Mouse (Mus musculus) CH12.LX (cell line): ENCODE data around the gene Mllt3. TPM values are rescaled to one million over a fixed set of nuclear protein-coding genes. Genes with fewer than 3 reads are reported as not detected.

Experiments
- DNase-seq: peaks from one replicate; pipeline ENCODE4 v3.0.0-alpha.2; 2013; ENCODE audit errors: extremely low read depth
- H3K27ac ChIP-seq: 2 replicates; pipeline ENCODE4 v1.5.1; 2012; ENCODE audit warnings: low read depth, mild to moderate bottlenecking, control low read depth, moderate library complexity; ENCODE audit not compliant: insufficient read depth
- H3K27me3 ChIP-seq: replicated peaks from 2 replicates; pipeline ENCODE3; 2012; ENCODE audit warnings: inconsistent platforms
- H3K36me3 ChIP-seq, 2 experiments: replicated peaks in 1 of 2; 2 replicates each; pipeline versions ENCODE3 to v1.6.1; 2012; ENCODE audit warnings: inconsistent platforms in 1 of 2, low read length in 1 of 2, mild to moderate bottlenecking in 1 of 2, mixed read lengths in 1 of 2, moderate library complexity in 1 of 2; ENCODE audit not compliant: control insufficient read depth in 1 of 2, insufficient read depth in 1 of 2
- H3K4me1 ChIP-seq, 2 experiments: 2 replicates each; pipeline ENCODE4 v1.6.1; 2012; ENCODE audit warnings: inconsistent platforms in 1 of 2, moderate library complexity in 1 of 2; ENCODE audit not compliant: insufficient read depth in 2 of 2, control insufficient read depth in 1 of 2
- H3K4me2 ChIP-seq: 2 replicates; pipeline ENCODE4 v1.6.1; 2012; ENCODE audit warnings: low read depth, mild to moderate bottlenecking, control low read depth; ENCODE audit not compliant: poor library complexity, insufficient read depth, severe bottlenecking
- H3K4me3 ChIP-seq, 3 experiments: fragments of 150-350 bp in 1 of 3; sonication (generic) in 1 of 3; replicated peaks in 1 of 3; 2 replicates each; pipeline versions ENCODE3 to v1.5.1; 2011 to 2012; ENCODE audit warnings: low read depth in 2 of 3, low read length in 2 of 3, mild to moderate bottlenecking in 2 of 3, moderate library complexity in 2 of 3, control low read depth in 1 of 3, improper control_type of control experiment in 1 of 3, inconsistent platforms in 1 of 3, mixed read lengths in 1 of 3; ENCODE audit not compliant: poor library complexity in 1 of 3
- H3K79me2 ChIP-seq: replicated peaks from 2 replicates; pipeline ENCODE4 v1.6.1; 2012; ENCODE audit warnings: mild to moderate bottlenecking, moderate library complexity; ENCODE audit not compliant: control insufficient read depth, poor library complexity, insufficient read depth, severe bottlenecking; ENCODE audit errors: extremely low read depth
- H3K9ac ChIP-seq: 2 replicates; pipeline ENCODE4 v1.6.1; 2012; ENCODE audit warnings: low read depth, mild to moderate bottlenecking, control low read depth, moderate library complexity; ENCODE audit not compliant: insufficient read depth
- H3K9me3 ChIP-seq: replicated peaks from 2 replicates; pipeline ENCODE3; 2012; ENCODE audit warnings: low read length, inconsistent platforms, mixed read lengths
- CHD2 ChIP-seq: IDR thresholded peaks from 2 replicates; pipeline ENCODE4 v1.6.1; 2011; ENCODE audit warnings: low read length, improper control_type of control experiment
- CTCF ChIP-seq, 2 experiments: IDR thresholded peaks in 1 of 2; conservative IDR thresholded peaks in 1 of 2; 2 replicates each; pipeline ENCODE4 v1.5.1; 2011 to 2012; ENCODE audit warnings: low read depth in 2 of 2, low read length in 2 of 2, improper control_type of control experiment in 1 of 2, inconsistent platforms in 1 of 2, mild to moderate bottlenecking in 1 of 2, moderate library complexity in 1 of 2
- GABPA ChIP-seq: IDR thresholded peaks from 2 replicates; pipeline ENCODE4 v1.6.1; 2012; ENCODE audit warnings: low read depth, low read length, improper control_type of control experiment, inconsistent platforms; ENCODE audit not compliant: insufficient replicate concordance
- MAFK ChIP-seq: IDR thresholded peaks from 2 replicates; pipeline ENCODE4 v1.6.1; 2011; ENCODE audit warnings: low read length, improper control_type of control experiment; ENCODE audit not compliant: insufficient replicate concordance
- MEF2A ChIP-seq: IDR thresholded peaks from 2 replicates; pipeline ENCODE4 v1.6.1; 2014; ENCODE audit warnings: low read depth, mild to moderate bottlenecking, inconsistent platforms, low read length, improper control_type of control experiment, borderline replicate concordance
- POLR2A ChIP-seq: IDR thresholded peaks from 2 replicates; pipeline ENCODE4 v1.6.1; 2011; ENCODE audit warnings: low read depth, mild to moderate bottlenecking, improper control_type of control experiment, low read length
- POLR2AphosphoS2 ChIP-seq: IDR thresholded peaks from 2 replicates; pipeline ENCODE4 v1.6.1; 2011; ENCODE audit warnings: low read depth, low read length, improper control_type of control experiment
- RAD21 ChIP-seq: IDR thresholded peaks from 2 replicates; pipeline ENCODE4 v1.6.1; 2011; ENCODE audit warnings: low read depth, mild to moderate bottlenecking, low read length, improper control_type of control experiment, moderate library complexity
- SIN3A ChIP-seq: IDR thresholded peaks from 2 replicates; pipeline ENCODE4 v1.6.1; 2012; ENCODE audit warnings: low read length, improper control_type of control experiment, inconsistent platforms
- TCF12 ChIP-seq: IDR thresholded peaks from 2 replicates; pipeline ENCODE4 v1.6.1; 2014; ENCODE audit warnings: low read depth, mild to moderate bottlenecking, inconsistent platforms, low read length, improper control_type of control experiment
- UBTF ChIP-seq: IDR thresholded peaks from 2 replicates; pipeline ENCODE4 v1.6.1; 2012; ENCODE audit warnings: low read depth, mild to moderate bottlenecking, inconsistent platforms, low read length, improper control_type of control experiment, moderate library complexity
- USF2 ChIP-seq: conservative IDR thresholded peaks from 2 replicates; pipeline ENCODE4 v1.6.1; 2011; ENCODE audit warnings: low read depth, low read length, improper control_type of control experiment
- ZNF384 ChIP-seq: IDR thresholded peaks from 2 replicates; pipeline ENCODE4 v1.6.1; 2012; ENCODE audit warnings: low read depth, low read length, improper control_type of control experiment, inconsistent platforms
- dilution Hi-C: fragments of 300-500 bp; cut with MboI; formaldehyde crosslinking; loops from 2 replicates; pipeline ENCODE4 v1.14.3; 2020; ENCODE audit warnings: low sequenced_read_pairs; ENCODE audit not compliant: extremely low pct_unique_long_range_greater_than_20kb, extremely low pct_ligation_motif_present
- in situ Hi-C: fragments of 300-500 bp; cut with MboI; formaldehyde crosslinking; loops from 3 replicates; pipeline ENCODE4 v1.14.3; 2019; ENCODE audit warnings: low sequenced_read_pairs, low pct_ligation_motif_present, low pct_unique_long_range_greater_than_20kb, mixed read lengths
- polyA plus RNA-seq: library from polyadenylated mRNA; unstranded; fragments of >175 nt; gene quantifications from 2 replicates; pipeline ENCODE4 v1.2.1, GENCODE M21; 2012; ENCODE audit warnings: low read depth; ENCODE audit not compliant: insufficient read length
- total RNA-seq, 2 experiments: library from RNA; depleted of rRNA; stranded (reverse); fragments of 300-350 nt in 1 of 2; fragments of >200 nt in 1 of 2; gene quantifications; 2 replicates each; pipeline ENCODE4 v1.2.3; 2012 to 2014

The Mllt3 gene
- total and polyA plus RNA-seq, 3 experiments = 8.3 to 20.9 (median 10.1) TPM

GRCm38 (mm10) chr4:88020421-88020820 lies 12.7 kb downstream of the Mllt3 start:
- peaks cover 0 to 11% of the 10 kb centered on the region in 2 experiments; a peak in 2 of 4 replicates for H3K4me1 ChIP-seq
- dilution Hi-C loops (no loop called here), in situ Hi-C loops (loop anchor here (25.0 kb wide), 2 partner anchors 233 to 517 kb away; no protein-coding TSS in a partner anchor)
- TF ChIP-seq MEF2A (no peak), CTCF (conservative IDR thresholded peaks at IDR 0.05 in 1 of 2, IDR thresholded peaks at IDR 0.05 in 1 of 2; ENCODE audit: low read depth in 2 of 2, low read length in 2 of 2) (no peak), RAD21 (no peak), GABPA (no peak), TCF12 (peak; percentile 43; the same call in 1 of the 2 replicates), USF2 (no peak), UBTF (no peak)
- H3K36me3 ChIP-seq = peaks cover 0 to 5% of the 10 kb centered on the region in 2 experiments
- no peak overlapping the region for H3K4me3 ChIP-seq
- H3K27me3 ChIP-seq = no peaks in the 10 kb centered on the region
- no peak overlapping the region for H3K27ac ChIP-seq
- H3K4me2 ChIP-seq = no peak overlapping the region
- H3K9me3 ChIP-seq = no peaks in the 10 kb centered on the region
- DNase-seq = peak; percentile 69
- no peaks in the 10 kb centered on the region for H3K79me2 ChIP-seq
- no peak overlapping the region for H3K9ac ChIP-seq

GRCm38 (mm10) chr4:88019645-88020044 lies 13.5 kb downstream of the Mllt3 start:
- no peak for DNase-seq
- Histone ChIP-seq H3K27me3 (no peaks in the 10 kb centered on the region), H3K4me1 (peaks cover 0 to 11% of the 10 kb centered on the region in 2 experiments; a peak in 2 of 4 replicates), H3K36me3 (peaks cover 0 to 5% of the 10 kb centered on the region in 2 experiments), H3K9me3 (no peaks in the 10 kb centered on the region), H3K9ac (no peak overlapping the region), H3K4me3 (no peak overlapping the region), H3K27ac (no peak overlapping the region), H3K4me2 (no peak overlapping the region), H3K79me2 (no peaks in the 10 kb centered on the region)
- dilution Hi-C loops (no loop called here), in situ Hi-C loops (loop anchor here (25.0 kb wide), 2 partner anchors 232 to 518 kb away; no protein-coding TSS in a partner anchor)
- TF ChIP-seq POLR2AphosphoS2 (no peak), CHD2 (no peak), POLR2A (no peak), MAFK (no peak), SIN3A (no peak), ZNF384 (no peak)
